Mouse (Mus musculus) gastrocnemius, adult 2 months (tissue): Measurements from ENCODE around the gene Bag5. TPM values are rescaled to one million over a fixed set of nuclear protein-coding genes. Genes with fewer than 3 reads are reported as not detected.
"Not testable (repeated sequence)": the region's sequence is repeated elsewhere in the genome, so short reads cannot be mapped to it uniquely, and the experiment has no call there.

Experiments
- DNase-seq: peaks from one replicate; pipeline ENCODE4 v3.0.0; 2022
- H3K27ac ChIP-seq: fragments of 200-600 bp; 2 replicates; pipeline ENCODE4 v1.8.1; 2022; ENCODE audit warnings: mild to moderate bottlenecking
- H3K4me3 ChIP-seq: fragments of 200-600 bp; 2 replicates; pipeline ENCODE4 v1.8.1; 2022; ENCODE audit warnings: mild to moderate bottlenecking, moderate library complexity
- CTCF ChIP-seq: fragments of 200-600 bp; IDR thresholded peaks from 2 replicates; pipeline ENCODE4 v1.8.1; 2022; ENCODE audit warnings: antibody characterized with exemption, mild to moderate bottlenecking, moderate library complexity
- intact Hi-C: fragments of 180-260 bp; cut with DNase I; formaldehyde crosslinking; loops from one replicate; pipeline ENCODE4 v1.15.1; 2025
- total RNA-seq, 2 experiments: library from RNA; stranded (reverse); gene quantifications; 2 replicates each; pipeline ENCODE4 v1.2.3; 2021

Bag5 gene
- total RNA-seq, 2 experiments from 2014 or later = 14.7 to 19.2 TPM

DNA sequence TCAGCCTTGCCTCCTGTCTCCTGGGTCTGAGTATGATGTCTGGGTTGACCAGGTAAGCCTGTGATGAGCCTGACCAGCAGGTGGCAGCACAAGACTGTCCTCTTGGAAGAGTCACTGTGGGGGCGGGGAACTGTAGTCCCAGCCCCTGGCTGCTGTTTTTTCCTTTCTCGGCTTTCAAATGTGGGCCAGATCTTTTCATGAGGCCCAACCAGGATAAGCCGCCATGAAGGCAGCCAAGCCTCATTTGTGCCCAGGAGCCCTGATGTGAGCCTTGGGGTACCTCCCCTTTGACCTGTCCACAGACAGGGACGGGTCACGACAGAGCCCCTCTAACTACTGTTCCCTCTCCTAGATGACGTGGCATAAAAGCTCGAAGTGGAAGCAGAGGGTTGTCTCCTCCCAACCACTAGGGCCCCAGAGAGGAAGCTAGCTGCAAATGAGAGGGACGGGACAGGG, 44.6 kb downstream of the Bag5 start:
- Histone ChIP-seq H3K27ac (peak overlapping the region; percentile 94), H3K4me3 (peak overlapping the region; percentile 83)
- peak; percentile 97 for DNase-seq
- TF ChIP-seq CTCF = peak; percentile 97
- intact Hi-C loops = loop anchor here (1.0 to 5.0 kb wide), 3 partner anchors 28 to 334 kb away; no protein-coding TSS in a partner anchor

GRCm38 (mm10) chr12:111667421-111667820, 45.6 kb downstream of the Bag5 start:
- no peak for TF ChIP-seq CTCF
- DNase-seq = no peak
- intact Hi-C loops = loop anchor here (5.0 kb wide), 1 partner anchor 335 kb away; no protein-coding TSS in a partner anchor
- H3K27ac ChIP-seq = no peak overlapping the region
- H3K4me3 ChIP-seq = no peak overlapping the region

GRCm38 (mm10) chr12:111666380-111666779, 46.7 kb downstream of the Bag5 start:
- DNase-seq = no peak
- H3K4me3 ChIP-seq = no peak overlapping the region
- intact Hi-C loops = loop anchor here (5.0 kb wide), 1 partner anchor 336 kb away; no protein-coding TSS in a partner anchor
- no peak for TF ChIP-seq CTCF
- H3K27ac ChIP-seq = no peak overlapping the region; the same call in 1 of the 2 replicates

DNA sequence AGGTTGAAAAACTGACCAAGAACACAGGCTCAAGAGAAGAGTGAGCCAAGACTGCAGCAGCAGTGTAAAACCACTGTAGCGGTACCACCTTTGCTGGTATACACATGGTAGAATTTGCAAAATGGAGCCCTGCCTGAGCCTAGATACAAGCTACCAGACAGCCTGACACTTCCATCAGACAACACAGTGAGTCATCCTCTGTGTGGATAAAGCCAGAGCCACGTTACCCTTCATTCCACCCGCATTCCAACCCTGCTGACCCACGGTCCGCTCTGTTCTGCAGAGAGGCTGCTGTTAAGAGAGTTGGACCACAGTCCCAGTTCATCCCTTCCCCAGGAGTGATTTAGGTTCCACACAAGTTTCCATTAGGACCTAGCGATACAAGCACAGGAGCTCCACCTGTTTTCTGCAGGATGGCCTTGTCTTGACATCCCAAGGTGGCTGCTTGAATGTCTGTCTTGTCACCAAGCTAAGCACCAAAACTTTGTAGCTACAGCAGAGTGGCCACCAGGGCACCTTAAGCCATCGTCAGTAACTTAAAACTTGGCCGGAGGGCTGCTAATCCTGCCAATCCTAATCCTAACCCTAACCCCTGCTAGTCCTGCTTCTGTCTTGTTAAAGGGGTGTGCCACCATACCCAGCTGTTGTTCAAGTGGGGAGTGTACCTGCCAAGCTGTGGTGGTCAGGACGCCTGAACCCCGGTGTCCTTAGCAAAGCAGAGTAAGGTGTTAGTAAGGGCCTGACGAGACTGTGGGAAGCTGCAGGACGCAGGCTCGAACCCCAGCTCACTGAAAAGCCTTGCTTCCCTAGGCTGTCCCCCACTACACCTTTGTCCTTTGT, 47.8 kb downstream of the Bag5 start:
- H3K27ac ChIP-seq = peak overlapping the region; percentile 20; the same call in 1 of the 2 replicates
- no peak for DNase-seq
- no peak for TF ChIP-seq CTCF
- H3K4me3 ChIP-seq = no peak overlapping the region
- intact Hi-C loops = loop anchor here (5.0 kb wide), 1 partner anchor 337 kb away; no protein-coding TSS in a partner anchor

- peak overlapping the region; percentile 0; the same call in 1 of the 2 replicates for H3K27ac ChIP-seq
- intact Hi-C loops = no loop called here
- TF ChIP-seq CTCF = no peak
- H3K4me3 ChIP-seq = no peak overlapping the region
- DNase-seq = peak; percentile 52
Measured at GRCm38 (mm10) chr12:111664144-111664634, 48.9 kb downstream of the Bag5 start.

- Histone ChIP-seq H3K4me3 (no peak overlapping the region), H3K27ac (peak overlapping the region; percentile 0; the same call in 1 of the 2 replicates)
- intact Hi-C loops = no loop called here
- DNase-seq = no peak
- no peak for TF ChIP-seq CTCF
Measured at GRCm38 (mm10) chr12:111663228-111664143, 49.6 kb downstream of the Bag5 start.

DNA sequence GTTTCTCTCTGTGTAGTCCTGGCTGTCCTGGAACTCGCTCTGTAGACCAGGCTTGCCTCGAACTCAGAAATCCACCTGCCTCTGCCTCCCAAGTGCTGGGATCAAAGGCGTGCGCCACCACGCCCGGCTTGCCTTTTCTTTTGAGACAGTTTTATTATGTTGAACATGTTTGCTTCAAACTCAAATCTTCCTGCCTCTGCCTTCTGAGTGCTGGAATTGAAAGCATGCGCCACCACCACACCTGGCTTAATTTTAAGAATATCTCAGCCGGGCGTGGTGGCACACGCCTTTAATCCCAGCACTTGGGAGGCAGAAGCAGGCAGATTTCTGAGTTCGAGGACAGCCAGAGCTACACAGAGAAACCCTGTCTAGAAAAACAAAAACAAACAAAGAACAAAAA, 51.5 kb downstream of the Bag5 start:
- H3K27ac ChIP-seq, DNase-seq, H3K4me3 ChIP-seq, intact Hi-C loops: not testable (repeated sequence)

DNA sequence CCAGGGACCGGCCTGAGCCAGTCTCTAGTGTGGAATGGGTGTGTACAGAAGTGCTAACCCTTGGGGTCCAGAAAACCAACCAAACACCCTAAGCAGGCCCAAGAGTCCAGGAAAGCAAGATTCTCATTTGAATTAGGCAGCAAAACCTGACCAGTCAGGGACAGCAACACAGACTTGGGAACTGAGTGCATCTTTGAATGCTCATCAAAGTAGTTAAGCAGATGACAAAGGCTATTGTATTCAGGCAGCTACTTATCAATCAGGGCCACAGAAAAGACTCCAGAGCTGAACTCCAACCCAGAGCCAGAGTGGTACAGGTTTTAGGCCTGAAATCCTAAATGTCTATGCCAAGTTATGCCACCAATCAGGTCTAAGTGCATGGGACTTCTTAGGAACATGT, 52.4 kb downstream of the Bag5 start:
- DNase-seq = no peak
- TF ChIP-seq CTCF = no peak
- Histone ChIP-seq H3K27ac (no peak overlapping the region), H3K4me3 (no peak overlapping the region)
- intact Hi-C loops = no loop called here

Other genes with a start within 250 kb of the Bag5 start
- gene Gm266, start 227.4 kb downstream of the Bag5 start, total RNA-seq = under 1 TPM; 0.20 to 0.33 TPM
- 100 to 1,000 TPM; 160 to 166 TPM for gene Eif5, start 175.2 kb downstream of the Bag5 start, total RNA-seq
- 10 to 100 TPM; 48.2 to 60.7 TPM for gene Mark3, start 138.7 kb downstream of the Bag5 start, total RNA-seq
- gene Ckb, start 40.9 kb downstream of the Bag5 start, total RNA-seq = 10 to 100 TPM in 1 of 2 experiments, 1 to 10 TPM in 1; 6.7 to 10.8 TPM
- gene Trmt61a, start 35.2 kb downstream of the Bag5 start, total RNA-seq = 1 to 10 TPM; 3.1 to 3.8 TPM
- 10 to 100 TPM; 37.4 to 46.7 TPM for gene Apopt1, start within 50 bp of the Bag5 start, total RNA-seq
- 10 to 100 TPM; 61.5 to 75.9 TPM for gene Klc1, start 45.6 kb upstream of the Bag5 start, total RNA-seq
- under 1 TPM in 1 of 2 experiments, not detected in 1; 0.47 TPM for gene Xrcc3, start 100.6 kb upstream of the Bag5 start, total RNA-seq
- 10 to 100 TPM; 15.6 to 18.0 TPM for gene Zfyve21, start 100.9 kb upstream of the Bag5 start, total RNA-seq
- 1 to 10 TPM; 6.7 to 7.1 TPM for gene Ppp1r13b, start 194.9 kb upstream of the Bag5 start, total RNA-seq